Mouse (Mus musculus) MEL (cell line): Measurements from ENCODE around the gene Prcd. TPM values are rescaled to one million over a fixed set of nuclear protein-coding genes. Genes with fewer than 3 reads are reported as not detected.
A peak's percentile ranks its signal among the peaks of the same experiment; 100 is the strongest.

ENCODE experiments used
- DNase-seq: peaks from one replicate; pipeline ENCODE4 v3.0.0; 2011; ENCODE audit warnings: low read depth, low spot score
- H3K27ac ChIP-seq: 2 replicates; pipeline ENCODE4 v1.5.1; 2012; ENCODE audit warnings: low read depth, mild to moderate bottlenecking, control low read depth, low read length, moderate library complexity; ENCODE audit not compliant: control insufficient read depth
- H3K27me3 ChIP-seq, 2 experiments: fragments of 150-350 bp in 1 of 2; sonication (generic) in 1 of 2; 2 replicates each; pipeline ENCODE4 v1.6.1; 2012; ENCODE audit warnings: low read length in 2 of 2, mild to moderate bottlenecking in 2 of 2, improper control_type of control experiment in 1 of 2, moderate library complexity in 1 of 2; ENCODE audit not compliant: insufficient read depth in 2 of 2, control insufficient read depth in 1 of 2
- H3K36me3 ChIP-seq, 2 experiments: 2 replicates each; pipeline ENCODE4 v1.6.1; 2012 to 2014; ENCODE audit warnings: low read length in 2 of 2, improper control_type of control experiment in 1 of 2, inconsistent platforms in 1 of 2, mild to moderate bottlenecking in 1 of 2; ENCODE audit not compliant: insufficient read depth in 2 of 2, control insufficient read depth in 1 of 2
- H3K4me1 ChIP-seq, 2 experiments: fragments of 150-350 bp in 1 of 2; sonication (generic) in 1 of 2; 2 replicates each; pipeline ENCODE4 v1.6.1; 2012; ENCODE audit warnings: low read length in 2 of 2, improper control_type of control experiment in 1 of 2, mild to moderate bottlenecking in 1 of 2; ENCODE audit not compliant: insufficient read depth in 2 of 2, control insufficient read depth in 1 of 2
- H3K4me3 ChIP-seq, 2 experiments: fragments of 150-350 bp in 1 of 2; sonication (generic) in 1 of 2; 2 replicates each; pipeline ENCODE4 v1.5.1; 2012; ENCODE audit warnings: low read depth in 2 of 2, low read length in 2 of 2, mild to moderate bottlenecking in 2 of 2, moderate library complexity in 2 of 2, control low read depth in 1 of 2, improper control_type of control experiment in 1 of 2; ENCODE audit not compliant: control insufficient read depth in 1 of 2, insufficient read depth in 1 of 2
- H3K79me2 ChIP-seq: 2 replicates; pipeline ENCODE4 v1.6.1; 2012; ENCODE audit warnings: mild to moderate bottlenecking, low read length, moderate library complexity; ENCODE audit not compliant: control insufficient read depth, poor library complexity, insufficient read depth
- H3K9ac ChIP-seq: 2 replicates; pipeline ENCODE4 v1.6.1; 2012; ENCODE audit warnings: low read depth, mild to moderate bottlenecking, control low read depth, low read length, moderate library complexity; ENCODE audit not compliant: control insufficient read depth, poor library complexity, severe bottlenecking
- H3K9me3 ChIP-seq: fragments of 150-350 bp; sonication (generic); replicated peaks from 2 replicates; pipeline ENCODE4 v1.6.1; 2012; ENCODE audit warnings: mild to moderate bottlenecking, low read length, improper control_type of control experiment, moderate library complexity; ENCODE audit not compliant: insufficient read depth
- BHLHE40 ChIP-seq: IDR thresholded peaks from 2 replicates; pipeline ENCODE4 v1.6.1; 2012; ENCODE audit warnings: low read depth, mild to moderate bottlenecking, inconsistent platforms, low read length, improper control_type of control experiment, borderline replicate concordance
- CHD1 ChIP-seq: IDR thresholded peaks from 2 replicates; pipeline ENCODE4 v1.6.1; 2012; ENCODE audit warnings: low read depth, mild to moderate bottlenecking, inconsistent platforms, low read length, improper control_type of control experiment
- CHD2 ChIP-seq: IDR thresholded peaks from 2 replicates; pipeline ENCODE4 v1.6.1; 2011; ENCODE audit warnings: low read length, improper control_type of control experiment
- ELF1 ChIP-seq: IDR thresholded peaks from 2 replicates; pipeline ENCODE4 v1.6.1; 2014; ENCODE audit warnings: low read depth, mild to moderate bottlenecking, inconsistent platforms, low read length, improper control_type of control experiment, moderate library complexity
- EP300 ChIP-seq, 2 experiments: IDR thresholded peaks; 2 replicates each; pipeline ENCODE4 v1.6.1; 2011; ENCODE audit warnings: improper control_type of control experiment in 2 of 2, low read length in 2 of 2, low read depth in 1 of 2, mild to moderate bottlenecking in 1 of 2
- ETS1 ChIP-seq: IDR thresholded peaks from 2 replicates; pipeline ENCODE4 v1.6.1; 2012; ENCODE audit warnings: low read depth, mild to moderate bottlenecking, inconsistent platforms, low read length, improper control_type of control experiment, moderate library complexity
- GABPA ChIP-seq: IDR thresholded peaks from 2 replicates; pipeline ENCODE4 v1.6.1; 2012; ENCODE audit warnings: low read depth, mild to moderate bottlenecking, inconsistent platforms, low read length, improper control_type of control experiment, moderate library complexity
- HCFC1 ChIP-seq: IDR thresholded peaks from 2 replicates; pipeline ENCODE4 v1.6.1; 2012; ENCODE audit warnings: low read depth, mild to moderate bottlenecking, inconsistent platforms, low read length, improper control_type of control experiment, moderate library complexity
- JUND ChIP-seq: IDR thresholded peaks from 2 replicates; pipeline ENCODE4 v1.6.1; 2011; ENCODE audit warnings: low read depth, mild to moderate bottlenecking, improper control_type of control experiment, low read length
- MAX ChIP-seq: IDR thresholded peaks from 2 replicates; pipeline ENCODE4 v1.6.1; 2011; ENCODE audit warnings: low read length, improper control_type of control experiment
- MAZ ChIP-seq: IDR thresholded peaks from 2 replicates; pipeline ENCODE4 v1.6.1; 2012; ENCODE audit warnings: low read depth, mild to moderate bottlenecking, inconsistent platforms, low read length, improper control_type of control experiment
- MEF2A ChIP-seq: IDR thresholded peaks from 2 replicates; pipeline ENCODE4 v1.6.1; 2014; ENCODE audit warnings: low read depth, mild to moderate bottlenecking, inconsistent platforms, low read length, improper control_type of control experiment; ENCODE audit not compliant: poor library complexity, insufficient replicate concordance, severe bottlenecking; ENCODE audit errors: extremely low read depth
- MXI1 ChIP-seq: IDR thresholded peaks from 2 replicates; pipeline ENCODE4 v1.6.1; 2011; ENCODE audit warnings: mild to moderate bottlenecking, low read depth, low read length, improper control_type of control experiment
- MYC ChIP-seq: IDR thresholded peaks from 2 replicates; pipeline ENCODE4 v1.6.1; 2011; ENCODE audit warnings: low read depth, mild to moderate bottlenecking, low read length, improper control_type of control experiment, moderate library complexity
- NELFE ChIP-seq: IDR thresholded peaks from 2 replicates; pipeline ENCODE4 v1.6.1; 2011; ENCODE audit warnings: low read depth, low read length, improper control_type of control experiment
- NRF1 ChIP-seq: IDR thresholded peaks from 2 replicates; pipeline ENCODE4 v1.6.1; 2014; ENCODE audit warnings: low read depth, mild to moderate bottlenecking, inconsistent platforms, low read length, improper control_type of control experiment, moderate library complexity; ENCODE audit not compliant: poor library complexity, insufficient read depth, severe bottlenecking
- POLR2A ChIP-seq, 2 experiments: IDR thresholded peaks; 2 replicates each; pipeline ENCODE4 v1.6.1; 2011 to 2012; ENCODE audit warnings: low read length in 2 of 2, mild to moderate bottlenecking in 2 of 2, control low read depth in 1 of 2, improper control_type of control experiment in 1 of 2, low read depth in 1 of 2, moderate library complexity in 1 of 2; ENCODE audit not compliant: control insufficient read depth in 1 of 2, insufficient read depth in 1 of 2, poor library complexity in 1 of 2
- POLR2AphosphoS2 ChIP-seq: IDR thresholded peaks from 2 replicates; pipeline ENCODE4 v1.6.1; 2011; ENCODE audit warnings: low read length, improper control_type of control experiment
- POLR2AphosphoS5 ChIP-seq: IDR thresholded peaks from 2 replicates; pipeline ENCODE4 v1.6.1; 2012; ENCODE audit warnings: low read depth, borderline replicate concordance, mild to moderate bottlenecking, inconsistent platforms, low read length, moderate library complexity, mixed read lengths
- RCOR1 ChIP-seq: IDR thresholded peaks from 2 replicates; pipeline ENCODE4 v1.6.1; 2012; ENCODE audit warnings: low read depth, mild to moderate bottlenecking, inconsistent platforms, low read length, improper control_type of control experiment
- SIN3A ChIP-seq: IDR thresholded peaks from 2 replicates; pipeline ENCODE4 v1.6.1; 2012; ENCODE audit warnings: low read length, improper control_type of control experiment, inconsistent platforms
- TBP ChIP-seq: IDR thresholded peaks from 2 replicates; pipeline ENCODE4 v1.8.0; 2011; ENCODE audit warnings: low read depth, low read length, improper control_type of control experiment
- TCF12 ChIP-seq: IDR thresholded peaks from 2 replicates; pipeline ENCODE4 v1.6.1; 2014; ENCODE audit warnings: low read depth, mild to moderate bottlenecking, inconsistent platforms, low read length, improper control_type of control experiment, moderate library complexity
- USF1 ChIP-seq: IDR thresholded peaks from 2 replicates; pipeline ENCODE4 v1.6.1; 2014; ENCODE audit warnings: low read depth, mild to moderate bottlenecking, inconsistent platforms, low read length, improper control_type of control experiment, moderate library complexity
- USF2 ChIP-seq, 2 experiments: IDR thresholded peaks; 2 replicates each; pipeline ENCODE4 v1.6.1; 2011 to 2012; ENCODE audit warnings: improper control_type of control experiment in 2 of 2, low read length in 2 of 2, borderline replicate concordance in 1 of 2, inconsistent platforms in 1 of 2, low read depth in 1 of 2, mild to moderate bottlenecking in 1 of 2; ENCODE audit not compliant: insufficient read depth in 1 of 2
- ZC3H11A ChIP-seq: IDR thresholded peaks from 2 replicates; pipeline ENCODE4 v1.6.1; 2012; ENCODE audit warnings: low read depth, mild to moderate bottlenecking, inconsistent platforms, low read length, improper control_type of control experiment
- ZKSCAN1 ChIP-seq: IDR thresholded peaks from 2 replicates; pipeline ENCODE4 v1.6.1; 2012; ENCODE audit warnings: low read depth, mild to moderate bottlenecking, inconsistent platforms, low read length, improper control_type of control experiment, moderate library complexity
- ZNF384 ChIP-seq: IDR thresholded peaks from 2 replicates; pipeline ENCODE4 v1.6.1; 2012; ENCODE audit warnings: low read depth, mild to moderate bottlenecking, inconsistent platforms, low read length, improper control_type of control experiment
- polyA plus RNA-seq, 2 experiments: library from polyadenylated mRNA; stranded (reverse) in 1 of 2; unstranded in 1 of 2; fragments of >175 nt in 1 of 2; fragments of >200 nt in 1 of 2; gene quantifications; 2 replicates each; pipeline versions ENCODE4 v1.2.1 to v1.2.4; 2012; ENCODE audit warnings: low replicate concordance in 2 of 2, low read depth in 1 of 2; ENCODE audit not compliant: insufficient read length in 2 of 2, insufficient read depth in 1 of 2, missing spikeins in 1 of 2
- total RNA-seq: library from RNA; depleted of rRNA; stranded (reverse); fragments of 300-350 nt; gene quantifications from 2 replicates; pipeline ENCODE4 v1.2.3, GENCODE M21; 2012

Gene Prcd
- total and polyA plus RNA-seq, 3 experiments: 44.4 to 72.2 TPM; not detected in 1

DNA sequence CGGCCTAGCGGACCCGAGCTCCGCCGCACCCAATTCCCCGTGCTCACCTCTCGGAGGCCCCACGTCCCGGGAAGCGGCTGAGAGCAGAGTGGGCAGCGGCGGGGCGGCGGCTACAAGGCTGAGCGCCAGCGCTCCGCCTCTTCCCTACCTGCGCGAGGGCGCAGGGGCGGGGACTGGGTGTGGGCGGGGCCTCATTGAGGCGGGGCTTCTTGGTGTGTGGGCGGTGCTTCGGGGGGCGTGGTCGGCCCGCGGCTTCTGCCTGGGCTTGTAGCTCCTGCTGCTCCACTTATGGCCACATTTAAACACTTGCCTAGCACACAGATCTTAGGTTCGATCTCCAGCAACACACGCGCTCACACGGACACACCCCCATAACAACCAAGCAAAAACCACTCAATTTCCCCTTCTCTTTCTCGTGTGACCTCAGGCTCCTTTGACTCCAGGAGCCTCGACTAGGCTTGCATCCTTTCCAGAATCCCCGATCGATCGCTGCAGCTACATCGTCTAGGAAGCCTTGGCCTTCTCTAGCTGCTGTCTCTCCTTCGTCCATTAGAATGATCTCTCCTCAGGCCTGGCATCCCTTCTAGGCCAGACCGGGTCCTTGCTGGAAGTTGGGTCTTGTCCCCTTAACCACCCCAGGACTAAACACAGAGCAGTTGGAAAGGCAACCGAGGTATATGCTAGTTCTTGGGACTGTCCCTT is 29.1 kb upstream of the Prcd start:
- peaks cover 0 to 23% of the 10 kb centered on the region in 2 experiments; a peak in 2 of 4 replicates for H3K36me3 ChIP-seq
- no peaks in the 10 kb centered on the region for H3K27me3 ChIP-seq
- H3K4me3 ChIP-seq: peak overlapping the region; percentile 68 to 91
- peaks cover 6% of the 10 kb centered on the region; the same call in 1 of the 2 replicates for H3K79me2 ChIP-seq
- H3K27ac ChIP-seq: 0 out of 2 replicates have a peak overlapping the region, but pooled peaks have one; percentile 1
- peak overlapping the region; percentile 70 for H3K9ac ChIP-seq
- TF ChIP-seq SIN3A (peak; percentile 56), MYC (0 out of 2 replicates have a peak, but pooled peaks have one; percentile 50), ZKSCAN1 (no peak), ZNF384 (no peak), MAZ (no peak), ELF1 (0 out of 2 replicates have a peak, but pooled peaks have one; percentile 14), NRF1 (peak; percentile 68), USF2 (IDR thresholded peaks at IDR 0.05; ENCODE audit: borderline replicate concordance in 1 of 2, insufficient read depth in 1 of 2, low read depth in 1 of 2, low read length in 2 of 2) (no peak), EP300 (IDR thresholded peaks at IDR 0.05; ENCODE audit: low read depth in 1 of 2, low read length in 2 of 2) (0 out of 4 replicates have a peak, but pooled peaks of 1 of the 2 experiments have one; percentile 10), MAX (peak; percentile 80), TBP (0 out of 2 replicates have a peak, but pooled peaks have one; percentile 46), NELFE (peak; percentile 54), ZC3H11A (0 out of 2 replicates have a peak, but pooled peaks have one; percentile 1), USF1 (no peak), MXI1 (peak; percentile 65; the same call in 1 of the 2 replicates), POLR2A (IDR thresholded peaks at IDR 0.05; ENCODE audit: control insufficient read depth in 1 of 2, insufficient read depth in 1 of 2, low read depth in 1 of 2, low read length in 2 of 2, poor library complexity in 1 of 2) (peak; percentile 59 to 60; a peak in 3 of 4 replicates), ETS1 (peak; percentile 6; the same call in 1 of the 2 replicates), MEF2A (no peak), CHD1 (peak; percentile 76; the same call in 1 of the 2 replicates), HCFC1 (no peak), BHLHE40 (0 out of 2 replicates have a peak, but pooled peaks have one; percentile 6), TCF12 (peak; percentile 50; the same call in 1 of the 2 replicates), RCOR1 (no peak), CHD2 (no peak), POLR2AphosphoS5 (no peak), GABPA (no peak), JUND (no peak), POLR2AphosphoS2 (peak; percentile 57; the same call in 1 of the 2 replicates)
- peak; percentile 94 for DNase-seq
- no peaks in the 10 kb centered on the region for H3K9me3 ChIP-seq
- peaks cover 22 to 64% of the 10 kb centered on the region in 2 experiments for H3K4me1 ChIP-seq
